Mouse (Mus musculus) embryo, embryonic 11 days (tissue): Measurements from ENCODE around the gene Notch1.
A peak's percentile ranks its signal among the peaks of the same experiment; 100 is the strongest.

Experiments used
- DNase-seq: peaks from one replicate; pipeline ENCODE4 v3.0.0-alpha.2; 2015

Notch1 gene

GRCm38 (mm10) chr2:26498694-26499093 is 17.8 kb downstream of the Notch1 start:
- no peak for DNase-seq

- DNase-seq = no peak
Measured at GRCm38 (mm10) chr2:26497861-26498533, 18.5 kb downstream of the Notch1 start.

- DNase-seq = no peak
Measured at GRCm38 (mm10) chr2:26496451-26496850, 20.0 kb downstream of the Notch1 start.

GRCm38 (mm10) chr2:26495701-26496100 is 20.8 kb downstream of the Notch1 start:
- DNase-seq = no peak

GRCm38 (mm10) chr2:26494991-26495390 is 21.5 kb downstream of the Notch1 start:
- no peak for DNase-seq

GRCm38 (mm10) chr2:26494396-26494795 is 22.1 kb downstream of the Notch1 start:
- peak; percentile 85 for DNase-seq

GRCm38 (mm10) chr2:26493021-26493781 is 23.3 kb downstream of the Notch1 start:
- DNase-seq = peak; percentile 66

GRCm38 (mm10) chr2:26490760-26491301 is 25.6 kb downstream of the Notch1 start:
- DNase-seq = no peak

- DNase-seq = peak; percentile 66
Measured at GRCm38 (mm10) chr2:26488535-26489135, 27.8 kb downstream of the Notch1 start.

GRCm38 (mm10) chr2:26487322-26488021 is 29.0 kb downstream of the Notch1 start:
- DNase-seq = peak; percentile 85

- DNase-seq = peak; percentile 78
Measured at GRCm38 (mm10) chr2:26486835-26487321, 29.6 kb downstream of the Notch1 start.

- no peak for DNase-seq
Measured at GRCm38 (mm10) chr2:26486264-26486810, 30.1 kb downstream of the Notch1 start.

- DNase-seq = peak; percentile 76
Measured at GRCm38 (mm10) chr2:26485710-26486109, 30.8 kb downstream of the Notch1 start.

GRCm38 (mm10) chr2:26485278-26485677 is 31.2 kb downstream of the Notch1 start:
- no peak for DNase-seq

GRCm38 (mm10) chr2:26484169-26484568 is 32.3 kb downstream of the Notch1 start:
- DNase-seq = no peak

GRCm38 (mm10) chr2:26483230-26483869 is 33.1 kb downstream of the Notch1 start:
- DNase-seq = no peak

GRCm38 (mm10) chr2:26482824-26483223 is 33.6 kb downstream of the Notch1 start:
- DNase-seq = no peak

- no peak for DNase-seq
Measured at GRCm38 (mm10) chr2:26481724-26482495, 34.6 kb downstream of the Notch1 start.

- no peak for DNase-seq
Measured at GRCm38 (mm10) chr2:26480911-26481310, 35.6 kb downstream of the Notch1 start.

- peak; percentile 71 for DNase-seq
Measured at GRCm38 (mm10) chr2:26478685-26479205, 37.7 kb downstream of the Notch1 start.

GRCm38 (mm10) chr2:26477911-26478310 is 38.6 kb downstream of the Notch1 start:
- DNase-seq = no peak
